Mouse (Mus musculus): ENCODE data around the gene Zic3.

Gene Zic3

GRCm38 (mm10) chrX:58022400-58022799, at the start of gene Zic3:
Gene Zic3 (plus strand): TSS chrX:58022700.
- DNase-seq = no peak

- peak; percentile 60 to 76 for DNase-seq
These were observed 40.1 kb upstream of the Zic3 start for GRCm38 (mm10) chrX:57982351-57982750.

- DNase-seq = peak; percentile 33 to 58
These were observed 34.9 kb upstream of the Zic3 start for GRCm38 (mm10) chrX:57987455-57988109.

GRCm38 (mm10) chrX:58013391-58013790, 9.1 kb upstream of the Zic3 start:
- DNase-seq = no peak

GRCm38 (mm10) chrX:58014093-58014492, 8.4 kb upstream of the Zic3 start:
- no peak for DNase-seq

- no peak for DNase-seq
These were observed 7.7 kb upstream of the Zic3 start for GRCm38 (mm10) chrX:58014761-58015160.

- peak in 1 of 2 experiments; percentile 18 for DNase-seq
These were observed 7.1 kb upstream of the Zic3 start for GRCm38 (mm10) chrX:58015336-58015945.

GRCm38 (mm10) chrX:58018720-58019119, 3.8 kb upstream of the Zic3 start:
- DNase-seq = peak in 1 of 2 experiments; percentile 52

- peak; percentile 65 to 74 for DNase-seq
These were observed 3.1 kb upstream of the Zic3 start for GRCm38 (mm10) chrX:58019257-58019953.

GRCm38 (mm10) chrX:58027631-58028030, 5.1 kb downstream of the Zic3 start:
- DNase-seq = no peak

GRCm38 (mm10) chrX:58028082-58028481, 5.6 kb downstream of the Zic3 start:
- peak in 1 of 2 experiments; percentile 33 for DNase-seq

GRCm38 (mm10) chrX:58028858-58029257, 6.4 kb downstream of the Zic3 start:
- peak in 1 of 2 experiments; percentile 22 for DNase-seq

- DNase-seq = peak; percentile 90 to 94
These were observed 7.8 kb downstream of the Zic3 start for GRCm38 (mm10) chrX:58030100-58030834.

- DNase-seq = peak; percentile 72 to 75
These were observed 8.6 kb downstream of the Zic3 start for GRCm38 (mm10) chrX:58030835-58031670.

- DNase-seq = peak; percentile 57 to 63
These were observed 9.4 kb downstream of the Zic3 start for GRCm38 (mm10) chrX:58031671-58032605.

- DNase-seq = no peak
These were observed 10.1 kb downstream of the Zic3 start for GRCm38 (mm10) chrX:58032622-58033021.

GRCm38 (mm10) chrX:58033521-58033920, 11.0 kb downstream of the Zic3 start:
- peak in 1 of 2 experiments; percentile 29 for DNase-seq

- peak; percentile 86 to 91 for DNase-seq
These were observed 15.8 kb downstream of the Zic3 start for GRCm38 (mm10) chrX:58038061-58039007.

GRCm38 (mm10) chrX:58039703-58040102, 17.2 kb downstream of the Zic3 start:
- peak in 1 of 2 experiments; percentile 15 for DNase-seq

GRCm38 (mm10) chrX:58041865-58042264, 19.4 kb downstream of the Zic3 start:
- no peak for DNase-seq
